Mouse (Mus musculus): ENCODE measurements around the gene Crybb1.

The Crybb1 gene

DNA sequence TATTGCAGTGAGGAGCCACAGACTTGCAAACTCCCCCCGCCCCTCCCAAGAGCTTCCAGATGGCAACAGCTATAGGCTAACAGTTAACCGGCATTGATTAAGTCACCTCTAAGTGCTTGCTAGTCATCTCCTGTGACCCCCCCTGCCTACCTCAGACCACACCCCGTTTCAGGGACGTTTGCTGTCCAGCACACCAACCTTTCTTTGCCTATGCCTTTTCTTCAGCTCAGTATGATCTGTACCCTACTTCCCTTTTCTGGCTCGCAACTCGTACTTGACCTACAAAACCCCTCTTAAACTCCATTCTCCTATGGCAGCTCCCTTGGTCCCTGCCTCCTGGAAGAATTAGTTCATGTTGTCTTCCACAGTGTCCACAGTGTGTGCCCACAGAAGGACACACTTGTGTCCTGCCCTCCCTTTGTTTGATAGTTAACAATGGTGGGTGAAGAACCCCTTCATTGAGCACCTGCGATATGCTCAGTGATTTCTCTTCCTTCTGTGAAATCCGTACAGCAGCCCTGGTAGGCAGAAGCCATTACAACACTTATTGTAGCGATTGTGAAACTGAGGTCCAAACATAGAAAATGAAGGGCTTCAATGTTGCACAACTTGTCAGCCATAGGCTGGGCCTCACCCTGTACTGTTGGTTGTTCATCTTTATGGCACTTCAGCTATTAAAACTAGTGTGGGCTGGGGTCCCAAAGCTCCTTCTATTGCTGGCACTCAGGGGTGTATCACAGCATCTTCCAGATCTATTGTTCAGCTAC lies 10.6 kb downstream of the Crybb1 start:
- DNase-seq (ENCODE audit: low spot score): no peak

GRCm38 (mm10) chr5:112270764-112271541 lies 15.3 kb downstream of the Crybb1 start:
- DNase-seq (ENCODE audit: low spot score): no peak

DNA sequence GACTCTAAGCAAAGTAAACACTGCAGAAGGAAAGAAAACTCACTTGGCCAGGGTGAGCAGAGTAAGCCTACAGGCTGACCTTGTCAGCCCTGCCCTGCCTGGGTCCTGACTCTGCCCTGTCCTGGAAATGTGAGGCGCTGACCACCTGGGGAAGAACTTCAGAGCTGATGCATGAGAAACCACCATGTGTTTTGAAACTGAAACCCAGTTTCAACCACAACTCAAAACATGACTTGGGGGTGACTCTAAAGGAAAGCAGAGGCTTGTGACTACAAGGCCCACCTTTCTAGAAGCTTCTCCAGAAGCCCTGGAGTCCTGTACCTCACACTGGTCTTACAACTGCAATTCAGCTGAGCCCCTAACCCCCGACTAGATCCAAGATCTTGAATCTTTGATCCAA lies 17.3 kb downstream of the Crybb1 start:
- DNase-seq (ENCODE audit: low spot score): no peak

DNA sequence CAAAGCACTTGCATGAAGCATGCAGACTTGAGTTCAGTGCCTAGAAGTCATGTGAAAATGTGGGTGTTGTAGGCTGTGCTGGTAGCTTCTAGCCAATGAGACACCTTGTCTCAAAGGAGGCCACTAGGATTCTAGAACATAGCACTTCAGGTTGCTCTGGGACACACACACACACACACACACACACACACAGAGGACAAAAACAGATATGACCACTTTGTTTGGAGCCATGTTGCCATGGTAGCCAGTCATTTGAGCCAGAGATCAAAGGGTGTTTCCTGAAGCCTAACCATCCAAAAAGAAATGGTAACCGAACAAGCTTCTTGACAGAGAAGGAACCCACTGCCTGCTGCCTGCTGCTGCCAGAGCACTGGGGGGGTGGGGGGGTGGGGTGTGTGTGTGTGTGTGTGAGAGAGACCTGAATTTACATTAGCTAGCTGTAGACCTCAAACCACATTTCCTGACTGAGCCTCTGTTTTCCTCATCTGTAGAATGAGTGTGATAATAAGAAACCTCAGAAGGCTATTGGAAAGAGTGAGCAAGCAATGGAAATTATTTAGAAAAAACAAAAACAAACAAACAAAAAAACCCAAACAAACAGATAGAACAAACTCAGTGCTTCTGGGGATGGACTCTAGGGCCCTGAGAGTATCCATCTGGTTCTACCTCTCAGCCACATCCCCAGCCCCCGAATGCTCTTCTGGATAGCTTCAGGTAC lies 18.3 kb downstream of the Crybb1 start:
- DNase-seq (ENCODE audit: low spot score): no peak

DNA sequence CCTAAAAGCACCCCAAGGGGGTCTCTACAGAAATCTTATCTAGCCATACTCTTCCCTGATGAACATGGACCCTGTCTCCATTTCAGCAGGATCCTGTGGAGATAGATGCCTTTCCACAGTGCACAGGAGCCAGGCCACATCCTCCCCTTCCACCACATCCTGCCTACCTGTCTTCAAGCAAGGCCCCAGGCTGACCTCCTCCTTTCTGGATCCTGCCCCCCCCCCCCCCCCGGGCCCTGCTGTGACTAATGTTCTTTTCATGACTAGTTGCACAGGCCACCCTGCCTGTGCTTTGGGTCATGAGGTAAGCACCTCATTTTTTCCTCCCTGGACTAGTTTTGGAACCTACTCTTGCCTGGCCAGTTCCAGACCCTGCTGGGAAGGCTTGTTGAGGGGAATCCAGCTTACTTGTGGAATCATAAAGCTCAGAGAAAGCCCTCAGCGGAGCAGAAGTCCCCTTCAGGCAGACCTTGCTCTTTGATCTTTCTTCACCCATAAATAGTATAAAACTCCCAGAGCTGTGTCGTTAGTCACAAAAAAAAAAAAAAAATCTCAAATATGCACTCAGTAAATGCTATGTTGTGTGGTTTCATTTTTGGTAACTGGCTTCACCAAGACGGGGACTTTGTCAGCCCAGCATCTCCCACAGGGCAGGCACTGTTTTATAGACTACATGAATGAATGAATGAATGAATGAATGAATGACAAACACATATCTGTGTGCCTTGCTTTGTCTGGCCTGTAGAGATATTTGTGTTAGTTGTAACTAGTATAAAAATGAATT lies 19.6 kb downstream of the Crybb1 start:
- no peak for DNase-seq (ENCODE audit: low spot score)

DNA sequence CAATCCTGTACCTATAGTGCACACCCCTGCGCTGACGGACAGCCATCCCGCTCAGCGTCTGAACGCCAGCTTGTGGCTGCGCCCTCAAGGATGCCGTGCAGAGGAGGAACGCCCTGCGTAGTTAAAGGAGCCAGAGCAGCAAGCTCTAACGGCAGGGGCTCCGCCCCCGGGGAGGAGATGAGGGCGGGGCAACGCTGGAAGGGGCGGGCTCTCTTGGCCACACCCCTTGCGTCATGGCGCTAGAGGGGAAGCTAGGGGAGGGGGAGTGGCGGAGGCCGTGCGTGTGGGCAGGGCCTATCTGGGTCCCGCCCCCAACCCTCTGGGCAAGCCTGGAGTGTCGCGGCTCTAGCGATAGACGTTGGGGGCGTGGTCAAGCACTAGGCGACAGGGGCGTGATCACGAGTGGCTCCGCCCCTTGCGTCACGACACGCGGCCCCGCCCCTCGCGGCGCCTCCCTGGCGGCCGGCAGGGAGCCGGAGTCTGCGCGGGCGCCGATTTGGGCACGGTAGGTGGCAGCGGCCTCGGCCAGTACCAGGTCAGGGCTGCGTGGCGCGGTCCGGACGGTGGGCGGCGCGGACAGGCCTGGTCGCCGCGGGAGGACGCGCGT lies 20.8 kb downstream of the Crybb1 start, which contains the start of gene Tpst2:
TSS of gene Tpst2 (plus strand) at position 425 of the 607 bp plus-strand sequence.
- peak; percentile 96 for DNase-seq (ENCODE audit: low spot score)

- no peak for DNase-seq (ENCODE audit: low spot score)
Measured at GRCm38 (mm10) chr5:112276907-112277348, 21.3 kb downstream of the Crybb1 start.

GRCm38 (mm10) chr5:112277906-112278470 lies 22.4 kb downstream of the Crybb1 start:
- DNase-seq (ENCODE audit: low spot score): no peak

DNA sequence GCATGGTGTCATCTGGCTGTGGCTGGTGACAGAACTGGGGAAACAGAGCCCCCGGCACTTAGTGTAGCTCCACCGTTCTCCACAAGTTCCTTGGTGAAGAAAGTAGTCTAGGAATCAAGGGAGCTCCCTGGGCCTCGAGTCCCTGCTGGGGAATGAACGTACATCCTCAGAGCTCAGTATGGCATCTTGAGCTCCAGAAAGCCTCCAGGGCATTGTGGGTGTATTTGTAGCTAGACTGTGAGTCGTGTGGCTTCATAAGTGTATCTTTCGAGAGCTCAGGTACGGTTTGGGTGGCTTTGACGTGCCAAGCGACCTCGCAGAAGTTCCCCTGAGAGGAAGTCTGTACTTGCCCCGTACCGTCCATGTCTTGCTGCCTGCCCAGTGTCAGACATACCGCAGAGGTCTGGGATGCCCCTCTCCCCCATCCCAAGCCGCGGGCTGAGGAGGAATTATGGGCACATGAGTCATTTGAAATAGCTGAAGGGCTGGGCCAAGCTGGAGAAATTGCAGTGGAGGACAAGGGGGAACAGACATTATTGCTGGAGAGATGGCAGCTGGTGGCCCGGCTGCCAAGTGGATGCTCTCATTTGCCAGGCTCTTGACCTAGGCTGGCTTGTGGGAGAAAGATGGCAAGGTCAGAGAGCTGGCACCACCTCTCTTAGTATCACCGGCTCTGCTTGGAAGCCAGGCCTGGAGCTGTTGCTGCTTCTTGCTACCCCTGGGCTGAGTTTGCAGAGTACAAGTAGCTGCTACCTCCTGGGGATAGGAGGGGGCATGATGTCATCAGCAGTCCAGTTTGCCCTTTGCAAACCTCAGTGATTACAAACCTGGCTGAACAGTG lies 23.8 kb downstream of the Crybb1 start:
- DNase-seq (ENCODE audit: low spot score): no peak

DNA sequence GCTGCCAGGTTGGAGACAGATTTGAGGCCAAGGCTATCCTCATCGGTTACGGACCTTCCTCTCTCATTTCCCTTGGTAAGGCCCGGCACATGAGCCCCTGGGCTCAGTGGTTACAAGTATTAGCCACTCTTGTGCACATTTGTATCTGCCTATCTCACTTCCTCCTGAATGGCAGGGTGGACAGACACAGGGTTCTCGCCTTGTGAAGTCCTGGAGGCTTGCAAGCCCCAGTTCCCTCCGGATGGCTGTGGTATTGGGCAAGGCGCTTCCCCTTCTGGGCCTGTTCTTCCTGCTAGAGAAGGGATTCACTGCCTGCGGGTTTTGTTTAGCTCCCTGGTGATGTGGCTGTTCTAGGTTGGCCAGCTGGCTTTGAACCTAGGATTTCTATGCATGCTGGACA lies 24.5 kb downstream of the Crybb1 start:
- no peak for DNase-seq (ENCODE audit: low spot score)

GRCm38 (mm10) chr5:112280863-112281660 lies 25.4 kb downstream of the Crybb1 start:
- DNase-seq (ENCODE audit: low spot score): no peak

DNA sequence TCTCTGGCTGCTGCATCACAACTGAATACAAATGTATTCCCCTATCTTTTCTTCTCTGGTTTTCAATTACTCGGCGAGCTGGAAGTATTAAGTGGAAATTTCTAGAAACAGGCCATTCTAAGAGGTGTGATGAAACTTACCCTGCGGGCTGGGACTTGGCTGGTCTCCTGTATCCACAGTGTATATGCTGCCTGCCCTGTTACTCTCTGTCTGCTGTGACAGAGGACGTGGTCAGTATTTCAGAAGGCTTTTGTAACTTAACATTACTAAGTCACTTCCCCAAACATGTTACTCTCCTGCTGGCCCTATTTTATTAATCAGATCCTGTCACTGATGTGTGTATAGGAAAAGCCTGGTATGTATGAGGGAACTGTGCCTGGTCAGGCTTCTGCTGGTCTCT lies 26.1 kb downstream of the Crybb1 start:
- no peak for DNase-seq (ENCODE audit: low spot score)

GRCm38 (mm10) chr5:112282123-112282779 lies 26.6 kb downstream of the Crybb1 start:
- DNase-seq (ENCODE audit: low spot score): no peak

DNA sequence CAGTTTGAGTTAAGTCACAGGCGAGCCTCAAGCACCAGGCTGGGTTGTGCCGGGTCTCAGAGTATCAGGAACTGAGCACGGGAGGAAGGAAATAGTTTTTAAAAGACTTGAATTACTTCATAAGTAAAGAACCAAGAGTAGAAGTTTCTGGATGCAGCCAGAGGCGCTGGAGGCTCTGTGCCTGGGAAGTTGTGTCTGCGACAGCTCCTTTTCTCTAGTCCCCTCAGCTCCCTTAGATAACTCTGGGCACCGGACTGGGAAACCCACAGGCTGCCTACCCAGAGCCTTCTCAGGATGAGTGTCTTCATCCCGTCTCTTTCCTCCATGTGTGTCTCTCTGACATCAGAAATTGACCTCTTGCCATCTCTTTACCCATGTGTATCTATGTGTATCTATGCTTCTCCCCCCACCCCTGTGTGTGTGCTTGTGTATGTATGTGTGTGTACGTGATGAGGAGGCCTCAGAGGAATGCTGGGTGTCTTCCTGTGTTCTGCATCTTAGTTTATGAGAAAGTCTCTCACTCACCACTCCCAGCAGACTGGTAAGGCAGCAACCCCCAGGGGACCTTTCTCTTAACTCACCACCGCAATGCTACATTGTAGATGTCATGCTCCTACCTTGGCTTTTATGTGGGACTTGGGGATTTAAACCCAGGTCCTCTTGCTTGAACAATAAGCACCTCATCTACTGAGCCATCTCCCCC lies 27.3 kb downstream of the Crybb1 start:
- no peak for DNase-seq (ENCODE audit: low spot score)

GRCm38 (mm10) chr5:112283543-112284202 lies 28.1 kb downstream of the Crybb1 start:
- DNase-seq (ENCODE audit: low spot score): no peak

DNA sequence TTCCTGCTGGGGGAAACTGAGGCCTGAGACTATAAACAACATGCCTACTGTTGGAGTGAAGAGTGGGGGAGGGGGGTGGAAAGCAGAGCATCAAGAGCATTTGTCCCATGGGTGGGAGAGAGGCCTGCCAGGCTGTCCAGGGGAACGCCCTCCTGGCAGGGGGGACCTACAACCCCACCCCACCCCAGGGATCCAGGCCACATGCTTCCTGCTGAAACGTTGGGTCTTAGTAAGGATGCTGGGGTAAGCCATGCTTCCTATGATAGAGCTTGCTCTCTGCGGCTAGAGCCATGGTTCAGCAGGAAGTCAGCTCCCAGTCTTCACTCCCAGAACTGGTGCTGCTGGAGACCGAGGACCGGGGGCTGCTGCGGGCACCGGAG lies 28.6 kb downstream of the Crybb1 start:
- no peak for DNase-seq (ENCODE audit: low spot score)

- DNase-seq (ENCODE audit: low spot score): no peak
Measured at GRCm38 (mm10) chr5:112285548-112286085, 30.0 kb downstream of the Crybb1 start.

All from ovary, postnatal 10 days (tissue).